Mouse (Mus musculus) embryo, embryonic 11.5 days (tissue): Measurements from ENCODE around the gene Dock9.
"Not testable (repeated sequence)": the region's sequence is repeated elsewhere in the genome, so short reads cannot be mapped to it uniquely, and the experiment has no call there.

Experiments
- DNase-seq: peaks from one replicate; pipeline ENCODE4 v3.0.0-alpha.2; 2012; ENCODE audit warnings: low read depth, low spot score

Dock9 gene

DNA sequence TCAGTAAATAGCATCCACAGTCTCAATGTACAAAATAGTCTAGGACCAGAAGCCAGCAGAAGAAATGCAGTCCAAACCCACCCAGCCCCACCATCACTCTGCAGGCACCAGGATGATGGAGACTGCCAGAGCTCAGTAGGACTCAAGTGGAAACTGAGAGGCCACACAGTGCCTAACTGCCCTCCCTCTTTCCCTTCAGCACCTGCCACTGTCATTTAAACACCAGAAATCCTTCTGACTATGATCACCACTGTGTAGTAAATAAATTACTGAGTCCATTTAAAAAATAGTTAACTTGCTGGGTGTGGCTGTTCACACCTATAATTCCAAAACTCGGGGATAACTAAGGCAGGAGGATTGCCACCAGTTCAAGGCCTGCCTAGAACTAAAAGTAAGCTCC, 97.6 kb downstream of the Dock9 start:
- no peak for DNase-seq

DNA sequence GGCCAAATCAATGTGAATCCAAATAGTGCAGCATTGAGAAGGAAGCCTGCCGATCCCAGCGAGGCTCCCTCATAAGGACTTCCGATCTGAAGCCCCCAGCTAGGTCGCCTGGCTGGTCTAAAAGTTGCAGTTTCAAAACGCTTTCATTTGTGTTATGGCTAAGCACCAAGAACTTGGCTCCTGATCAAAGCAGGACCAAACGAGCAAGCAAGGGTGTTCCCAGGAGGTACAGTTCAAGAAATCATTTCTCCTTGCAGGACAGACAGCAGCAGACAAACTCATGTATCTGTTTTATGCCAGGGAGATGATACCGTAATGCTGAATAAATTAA, 99.1 kb downstream of the Dock9 start:
- no peak for DNase-seq

DNA sequence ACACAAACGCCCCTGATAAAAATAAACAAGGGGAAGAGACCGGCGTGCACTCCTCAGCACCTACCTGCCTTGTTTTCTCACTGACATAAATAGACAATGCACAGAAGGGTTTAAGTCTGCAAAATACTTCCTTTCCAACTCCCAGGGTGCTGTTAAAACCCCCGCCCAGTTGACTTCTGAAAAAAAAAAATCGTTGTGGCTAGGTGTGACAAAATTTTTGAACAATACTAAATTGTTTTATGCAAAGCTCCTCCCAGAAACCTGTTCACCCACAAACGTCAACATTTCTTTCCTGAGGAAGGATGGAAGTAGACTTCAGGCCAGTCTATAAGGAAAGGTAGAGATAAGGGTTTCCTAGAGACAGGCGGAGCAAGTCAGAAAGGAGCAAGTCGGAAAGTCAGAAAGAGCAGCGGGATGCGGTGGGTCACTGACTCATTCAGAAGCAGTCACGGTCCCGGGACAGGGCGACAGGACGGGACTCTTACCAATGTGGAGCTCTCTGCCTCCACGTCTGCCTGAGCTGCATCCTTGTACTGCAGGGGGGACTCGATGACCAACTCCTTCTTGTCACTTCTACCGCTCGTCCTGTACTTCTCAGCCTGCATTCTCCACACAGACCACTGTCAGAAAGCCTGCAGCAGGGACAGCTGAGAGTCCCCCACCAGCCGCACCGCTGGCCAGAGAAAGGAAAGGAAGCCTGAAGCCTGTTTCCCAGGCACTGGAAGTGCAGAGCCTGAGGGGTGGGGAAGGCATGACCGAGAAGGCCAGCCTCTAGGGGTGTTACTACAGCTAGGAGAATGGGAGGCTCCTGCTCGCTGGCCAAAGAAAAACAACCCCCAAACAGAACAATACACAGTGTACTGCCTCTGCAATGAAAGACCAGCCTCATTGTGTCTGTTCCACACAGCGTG, 99.7 kb downstream of the Dock9 start:
- no peak for DNase-seq

DNA sequence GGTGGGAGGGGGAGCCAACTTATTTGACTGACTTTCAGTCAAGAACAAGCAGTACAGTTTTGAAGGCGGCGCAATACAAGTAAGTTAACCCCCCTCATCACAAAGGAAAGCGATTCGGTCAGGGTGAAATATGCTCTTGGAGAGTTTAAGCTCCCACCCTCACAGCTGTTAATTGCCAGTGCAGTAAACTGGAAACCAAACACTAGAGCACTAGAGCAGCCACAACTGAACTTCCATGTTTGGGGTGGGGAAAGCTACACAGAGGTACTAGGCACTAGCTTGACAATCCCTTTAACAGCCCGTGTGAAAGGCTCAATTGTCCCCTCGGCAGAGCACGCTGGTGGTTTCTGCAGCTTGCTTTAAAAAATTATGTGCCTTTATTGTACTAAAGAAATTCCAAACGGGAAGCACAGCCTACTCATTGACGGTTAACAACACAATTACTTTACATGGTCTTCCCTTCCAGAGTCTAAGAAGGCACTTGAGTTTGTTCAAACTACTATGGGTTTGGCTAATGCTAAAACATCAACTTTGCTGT, 100.4 kb downstream of the Dock9 start:
- no peak for DNase-seq

DNA sequence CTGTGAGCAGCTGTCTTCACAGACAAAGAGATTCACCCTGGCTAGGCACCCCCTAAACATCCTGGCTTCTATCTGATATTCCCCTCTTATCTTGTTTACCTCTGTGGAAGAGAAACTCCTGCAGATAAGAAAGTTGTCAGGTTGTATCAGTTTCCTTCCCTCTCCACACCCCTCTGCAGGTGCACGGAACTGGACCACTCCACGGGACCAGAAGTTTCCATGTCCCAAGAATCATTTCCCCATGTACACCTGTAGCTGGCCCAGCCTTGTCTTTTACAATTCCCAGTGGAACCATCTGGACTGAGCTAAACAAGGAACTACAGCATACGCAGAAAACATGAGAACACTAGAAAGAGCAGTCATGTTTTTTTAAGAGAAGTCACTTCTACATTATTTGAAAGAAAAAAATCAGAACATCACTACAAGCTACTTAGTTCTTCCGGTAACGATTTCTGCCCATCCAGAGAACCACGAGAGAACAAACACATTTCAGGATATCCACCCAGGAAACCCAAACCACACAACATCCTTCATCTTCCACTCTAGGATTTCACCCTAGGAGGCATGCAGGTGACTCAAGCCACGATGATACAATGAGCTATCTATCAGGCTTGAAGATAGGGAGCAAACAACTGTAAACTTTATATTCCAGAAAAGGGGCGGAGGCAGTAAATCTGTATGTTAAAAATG, 101.1 kb downstream of the Dock9 start:
- no peak for DNase-seq

DNA sequence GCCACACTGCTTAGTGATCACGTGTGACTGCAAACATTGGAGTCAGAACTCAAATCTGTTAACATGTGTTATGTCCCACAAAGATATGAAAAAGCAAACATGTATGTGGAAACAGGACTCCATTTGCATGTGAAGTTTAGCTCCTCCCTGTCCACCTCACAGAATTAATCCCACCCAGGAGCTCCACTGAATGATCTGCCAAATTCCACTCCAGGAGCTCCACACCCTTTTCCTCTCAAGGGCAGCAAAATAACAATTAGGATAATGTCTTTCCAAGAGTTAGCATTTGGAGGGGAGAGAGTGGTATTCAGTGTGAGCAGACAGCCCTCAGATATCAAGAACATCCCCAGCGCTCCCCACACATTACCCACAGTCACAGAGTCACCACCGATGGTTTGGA, 102.9 kb downstream of the Dock9 start:
- no peak for DNase-seq

DNA sequence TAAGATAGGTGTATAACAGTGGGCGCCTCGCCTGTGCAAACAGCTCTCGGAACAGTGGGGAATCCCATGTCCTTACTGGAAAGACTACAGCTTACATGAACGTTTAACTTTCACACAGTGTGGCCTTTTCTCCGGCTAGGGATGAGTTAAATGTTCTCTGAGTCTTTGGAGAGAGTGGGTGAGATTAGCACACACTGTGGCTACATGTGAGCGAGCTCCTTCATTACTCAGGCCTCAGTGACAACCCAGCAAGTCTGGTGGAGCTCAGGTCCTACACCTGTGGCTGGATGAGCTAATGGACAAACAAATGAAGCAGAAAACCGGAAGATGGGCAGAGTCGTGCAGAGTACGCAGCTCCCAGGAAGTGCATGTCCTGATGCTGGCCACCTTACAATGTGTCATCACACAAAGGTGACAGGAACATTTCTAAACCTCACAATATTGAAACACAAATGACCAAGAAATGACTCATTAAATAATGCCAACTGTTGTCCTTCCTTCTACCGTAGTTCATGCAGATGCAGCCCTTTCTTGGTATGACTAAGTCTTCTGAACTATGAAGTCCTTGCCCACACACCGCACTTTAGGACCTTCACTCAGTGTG, 103.5 kb downstream of the Dock9 start:
- DNase-seq, result no peak

DNA sequence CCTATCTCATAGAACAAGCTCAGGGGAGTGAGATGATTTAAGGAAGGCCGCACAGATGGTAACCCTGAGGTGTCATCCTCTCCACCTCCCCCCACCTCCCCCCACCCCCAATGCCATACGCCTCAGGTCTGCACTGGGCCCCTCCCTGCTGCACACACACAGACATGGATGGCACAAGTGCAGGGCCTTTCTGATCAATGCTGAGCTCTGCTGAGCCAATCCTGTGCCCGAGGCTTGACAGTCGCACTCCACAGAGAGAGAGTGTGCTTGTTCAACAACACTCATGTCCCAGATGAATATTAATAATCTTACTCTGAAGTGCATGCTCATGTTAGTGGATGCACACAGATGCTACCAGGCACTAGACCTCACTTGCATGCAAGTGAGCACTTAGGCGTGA, 108.0 kb downstream of the Dock9 start:
- not testable (repeated sequence) for DNase-seq

DNA sequence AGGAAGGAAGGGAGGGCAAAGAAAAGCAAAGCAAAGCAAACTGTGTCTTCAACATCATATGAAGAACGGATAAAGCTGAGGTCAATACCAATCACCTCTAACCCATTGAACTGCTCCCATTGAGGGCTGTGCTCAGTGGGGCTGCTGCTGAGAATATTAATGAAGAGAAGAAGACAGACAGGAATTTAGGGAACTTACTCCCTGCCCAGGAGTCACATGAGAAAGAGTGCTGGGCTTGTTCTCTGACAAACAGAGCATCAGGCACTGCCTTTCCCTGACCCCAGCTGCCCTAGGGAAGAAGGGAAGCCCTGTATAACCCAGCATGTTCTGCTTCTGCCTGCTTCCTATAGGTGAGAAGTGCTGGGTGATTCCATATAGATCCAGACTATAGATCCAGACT, 109.5 kb downstream of the Dock9 start:
- DNase-seq, result no peak

DNA sequence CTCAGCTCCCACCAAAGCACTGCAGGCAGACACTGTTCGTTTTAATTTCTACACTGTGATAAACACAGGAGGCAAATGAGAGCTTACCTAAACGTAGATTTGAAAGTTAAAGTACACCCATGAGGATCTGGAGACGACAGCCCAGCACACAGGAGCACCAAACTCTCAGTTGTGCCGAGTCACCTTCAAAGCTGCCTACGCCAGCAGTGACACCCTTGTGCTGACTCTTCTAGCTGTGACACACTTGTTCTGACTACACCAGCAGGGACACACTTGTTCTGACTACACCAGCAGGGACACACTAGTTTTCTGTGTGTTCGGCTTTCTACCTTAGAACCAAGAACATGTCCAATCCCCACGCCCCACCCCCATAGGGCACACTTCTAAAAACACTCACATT, 110.4 kb downstream of the Dock9 start:
- DNase-seq, result no peak

DNA sequence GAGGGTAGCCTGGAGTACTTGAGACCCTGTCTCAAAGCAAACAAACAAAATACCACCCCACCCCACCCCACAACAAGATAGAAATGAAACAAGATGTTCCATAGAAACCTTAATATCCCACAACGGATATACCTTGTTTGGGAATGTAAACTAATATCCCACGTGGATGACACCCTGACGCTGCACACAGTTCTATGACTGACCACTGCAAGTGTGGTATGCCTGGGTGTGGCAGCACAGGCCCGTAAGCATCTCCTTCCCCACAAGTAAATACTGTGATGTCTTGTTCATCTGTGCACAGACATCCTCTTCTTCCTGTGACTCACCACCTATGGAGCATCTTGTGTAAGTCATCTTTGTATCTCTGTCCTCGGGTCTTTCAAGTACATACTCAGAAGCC, 118.7 kb downstream of the Dock9 start:
- no peak for DNase-seq

DNA sequence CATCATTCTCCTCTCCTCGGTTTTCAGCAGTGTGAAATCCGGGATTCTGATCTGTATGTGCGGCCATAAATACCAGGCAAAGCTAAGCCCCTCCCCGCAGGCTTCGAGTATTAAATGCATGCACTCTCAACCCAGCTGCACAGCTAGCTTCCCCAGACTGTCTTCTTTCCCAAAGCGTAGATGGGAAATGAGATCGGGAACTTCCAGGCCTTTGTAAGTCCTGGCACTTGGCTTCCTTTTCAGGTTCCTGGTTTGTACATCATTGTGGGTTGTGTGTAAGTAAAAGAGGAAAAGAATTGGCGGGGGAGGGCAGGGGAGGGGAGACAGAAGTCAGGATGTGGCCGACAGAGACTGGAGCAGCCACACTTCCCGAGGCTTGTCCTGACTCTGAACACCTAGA, 119.2 kb downstream of the Dock9 start:
- DNase-seq, result no peak

DNA sequence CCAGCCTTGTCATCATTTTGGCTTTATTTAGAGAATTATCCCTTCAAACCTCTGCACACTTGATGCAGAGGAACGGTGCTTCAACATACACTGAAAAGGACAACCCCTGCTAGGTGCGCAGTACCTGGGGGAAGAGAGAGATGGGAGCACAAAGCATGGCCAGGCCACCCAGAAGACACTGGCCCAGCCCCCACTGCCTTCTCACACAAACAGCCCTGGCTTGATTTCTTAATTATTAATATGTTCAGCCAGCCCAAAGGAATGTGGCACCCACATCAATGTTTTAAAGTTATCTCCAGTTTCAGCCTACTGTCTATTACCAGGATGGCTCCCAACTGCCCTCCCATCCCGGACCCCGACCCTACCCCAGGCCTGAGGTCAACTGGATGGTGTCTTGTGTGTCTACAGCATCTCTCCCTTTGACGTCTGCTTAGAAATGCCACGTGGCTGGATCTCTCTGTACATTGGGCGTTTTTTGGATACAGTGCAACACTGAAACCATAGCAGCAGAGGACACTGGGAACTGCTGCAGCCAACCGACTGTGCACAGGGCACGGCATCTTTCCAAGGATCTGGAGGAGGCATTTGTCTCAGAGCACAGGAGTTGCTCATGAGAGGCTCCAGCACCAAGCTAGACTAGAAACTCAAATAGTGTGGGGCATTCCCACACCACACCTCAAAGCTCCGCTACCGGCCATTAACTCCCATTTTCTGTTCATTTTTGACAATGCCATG, 120.9 kb downstream of the Dock9 start:
- no peak for DNase-seq

DNA sequence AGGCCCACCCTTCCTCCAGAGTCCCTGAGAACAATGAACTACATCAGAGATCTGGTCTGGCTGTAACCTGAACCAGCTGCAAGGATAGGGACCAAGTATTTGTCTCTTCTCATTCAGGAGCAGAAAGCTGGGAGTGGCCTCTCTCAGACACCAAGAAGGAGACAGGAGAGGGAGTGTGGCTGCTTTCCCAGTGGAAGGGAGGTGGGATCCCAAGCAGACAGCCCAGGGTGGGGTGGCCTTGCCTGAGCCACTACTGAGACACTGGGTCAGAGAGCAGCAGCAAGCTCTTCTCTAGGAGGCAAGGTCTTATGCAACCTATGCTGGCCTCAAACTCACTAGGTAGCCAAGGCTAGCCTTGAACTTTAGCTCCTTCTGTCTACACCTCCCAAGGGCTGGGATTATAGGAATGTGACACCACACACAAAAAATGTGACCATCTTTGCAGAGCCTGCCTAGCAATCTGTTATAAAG, 121.5 kb downstream of the Dock9 start:
- DNase-seq, result no peak

DNA sequence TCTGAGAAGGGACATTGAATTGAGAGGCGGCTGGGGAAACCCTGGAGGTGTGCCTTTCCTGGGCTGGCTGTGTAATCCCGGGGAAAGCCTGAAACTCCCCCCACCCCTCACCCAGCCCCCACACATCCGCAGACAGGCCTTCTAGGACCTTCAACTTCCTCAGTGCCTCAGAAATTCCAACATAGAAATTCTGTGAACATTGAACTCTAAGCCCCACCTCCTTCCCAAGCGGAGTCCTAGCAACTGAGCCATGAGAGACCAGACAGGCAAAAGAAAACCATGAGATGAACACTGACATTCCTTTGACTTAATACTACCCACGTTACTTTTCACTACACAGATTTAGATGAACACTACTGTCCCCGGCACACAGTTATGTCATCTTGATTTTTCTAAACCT, 122.1 kb downstream of the Dock9 start:
- no peak for DNase-seq

DNA sequence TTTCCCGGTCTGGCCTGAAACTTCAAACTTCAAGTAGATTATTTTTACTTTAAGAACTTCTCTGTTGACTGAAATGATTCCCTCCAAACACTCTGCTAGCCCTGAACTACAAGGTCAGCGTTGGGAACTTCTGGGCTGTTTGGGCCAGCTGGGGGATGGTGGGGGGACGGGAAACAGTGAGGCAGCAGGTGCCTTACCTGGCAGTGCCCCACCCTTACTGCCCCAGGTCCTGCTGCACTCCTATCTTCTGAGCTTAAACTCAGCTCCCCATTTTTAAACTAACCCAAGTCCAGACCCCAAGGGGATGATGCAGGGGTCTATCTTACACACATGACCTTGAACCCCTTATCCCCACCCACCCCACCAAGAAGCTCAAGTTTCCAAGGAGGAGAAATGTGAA, 122.5 kb downstream of the Dock9 start:
- DNase-seq, result no peak

DNA sequence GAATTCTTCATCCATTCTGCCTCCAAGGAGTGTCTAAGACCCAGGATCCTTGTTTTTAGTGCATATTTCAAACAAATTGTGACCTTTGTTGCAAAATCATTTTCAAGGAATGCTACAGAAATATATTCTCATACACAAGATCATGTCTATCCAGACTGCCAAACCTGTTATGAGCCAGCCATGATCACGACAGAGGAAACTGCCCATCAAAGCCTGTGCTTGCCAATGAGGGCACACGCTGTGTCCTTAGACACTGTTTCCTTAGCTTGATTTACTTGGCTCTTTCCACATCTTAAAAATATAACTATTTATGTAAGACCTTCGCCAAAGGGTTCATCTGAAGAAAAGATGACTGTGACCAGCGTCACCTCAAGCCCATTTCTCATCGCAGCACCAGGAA, 127.6 kb downstream of the Dock9 start:
- no peak for DNase-seq

DNA sequence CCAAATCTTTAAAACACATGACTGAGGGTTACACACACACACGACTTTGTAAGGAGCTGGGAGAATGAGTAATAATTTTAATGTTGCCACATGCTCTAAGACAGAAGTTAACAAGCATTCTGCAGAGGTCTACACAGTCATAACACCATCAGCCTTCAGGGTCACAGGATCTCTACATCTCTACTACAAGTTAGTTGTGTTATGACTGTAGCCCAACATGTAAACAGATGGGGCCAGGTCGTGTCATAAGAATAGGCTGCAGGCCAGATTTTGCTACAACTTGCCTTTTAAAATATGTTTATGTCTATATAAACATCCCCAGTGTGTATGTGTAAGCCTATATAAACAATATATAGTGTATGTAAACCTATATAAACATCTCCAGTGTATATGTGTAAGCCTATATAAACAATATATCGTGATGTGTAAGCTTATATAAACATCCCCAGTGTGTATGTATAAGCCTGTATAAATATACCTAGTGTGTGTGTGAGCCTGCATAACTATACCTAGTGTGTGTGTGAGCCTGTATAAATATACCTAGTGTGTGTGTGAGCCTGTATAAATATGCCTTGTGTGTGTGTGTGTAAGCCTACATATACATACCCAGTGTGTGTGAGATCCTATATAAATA, 130.9 kb downstream of the Dock9 start:
- no peak for DNase-seq

DNA sequence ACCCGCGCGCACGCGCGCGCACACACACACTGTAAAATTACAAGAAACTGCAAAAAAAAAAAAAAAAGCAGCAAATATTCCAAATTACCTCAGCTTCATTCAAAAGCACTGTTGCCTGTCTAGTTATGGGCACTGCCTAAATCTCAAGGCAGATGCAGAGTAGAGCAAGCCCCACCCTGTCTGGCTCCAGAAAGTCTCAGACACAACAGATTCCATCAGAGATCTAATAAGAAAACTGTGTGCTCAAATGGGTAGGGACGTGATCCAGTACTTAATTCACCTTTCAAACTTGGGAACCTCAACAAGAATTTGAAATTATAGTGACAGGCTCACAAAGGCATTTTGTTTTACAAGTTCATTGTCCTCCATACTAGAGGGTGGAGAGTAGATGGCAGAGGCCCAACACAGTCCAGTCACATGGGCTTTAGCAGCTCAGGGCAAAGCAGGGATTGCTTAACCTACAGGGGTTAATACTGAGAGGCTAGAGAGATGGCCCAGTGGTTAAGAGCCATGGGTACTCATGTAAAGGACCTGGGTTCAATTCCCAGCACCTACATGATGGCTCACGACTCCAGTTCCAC, 131.9 kb downstream of the Dock9 start:
- DNase-seq, result no peak

DNA sequence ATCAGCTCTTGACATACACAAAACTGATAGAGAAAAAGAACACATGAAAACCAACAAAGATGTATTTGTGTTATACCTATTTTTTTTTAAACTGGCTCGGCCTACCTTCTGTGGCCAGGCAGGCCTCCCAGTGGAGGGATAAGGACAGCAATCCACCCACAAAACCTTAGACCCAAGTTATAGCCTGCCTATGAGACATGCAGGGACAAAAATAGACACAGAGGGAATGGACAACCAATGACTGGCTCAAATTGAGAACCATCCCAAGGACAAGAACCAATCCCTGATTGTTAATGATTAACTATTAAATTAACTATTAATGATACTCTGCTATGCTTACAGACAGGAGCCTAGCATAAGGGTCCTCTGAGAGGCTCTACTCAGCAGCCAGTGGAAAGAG, 133.7 kb downstream of the Dock9 start:
- no peak for DNase-seq

DNA sequence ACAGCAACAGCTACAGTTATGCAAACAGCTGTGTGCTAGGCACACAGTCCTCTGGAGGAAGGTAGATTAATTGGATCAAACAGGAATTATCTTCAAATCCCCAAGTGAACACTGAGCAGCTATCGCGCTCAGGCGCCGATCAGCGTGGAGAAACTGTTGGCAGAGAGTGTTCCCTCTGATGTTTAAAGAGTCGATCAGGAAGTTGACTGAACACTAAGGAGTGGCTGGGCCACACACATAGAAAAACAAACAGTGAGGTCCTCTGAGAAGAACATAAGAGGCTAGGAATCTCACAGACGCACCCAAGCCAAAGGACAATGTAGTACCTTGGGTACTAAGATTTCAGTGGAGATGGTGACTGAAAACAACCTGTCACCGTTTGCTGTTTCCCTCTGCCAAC, 136.7 kb downstream of the Dock9 start:
- DNase-seq, result no peak
